Mouse (Mus musculus) heart, adult 18-20 months (tissue): ENCODE results near the gene Dnmt1. TPM values are rescaled to one million over a fixed set of nuclear protein-coding genes. Genes with fewer than 3 reads are reported as not detected.

ENCODE experiments used
- microRNA-seq, 2 experiments: library from miRNA; unstranded; fragments of <30 nt; microRNA quantifications; one replicate each; pipeline ENCODE4 v1.2.0; 2022
- total RNA-seq, 2 experiments: library from RNA; stranded (reverse); gene quantifications; 2 replicates each; pipeline ENCODE4 v1.2.3; 2021

Gene Dnmt1
- total RNA-seq, 2 experiments from 2014 or later, result 10.3 to 12.6 TPM

Small RNA genes lying within 50 kb of the gene (microRNA-seq; reads per million reads assigned to microRNA genes)
- 0 reads per million in 2 experiments for gene Mir7081

Other genes with a start within 250 kb of the Dnmt1 start
- under 1 TPM in 1 of 2 experiments, not detected in 1; 0.31 TPM for gene Olfm2, start 213.5 kb downstream of the Dnmt1 start, total RNA-seq
- gene Col5a3, start 144.8 kb downstream of the Dnmt1 start, total RNA-seq, result 10 to 100 TPM; 14.4 to 16.1 TPM
- not detected for gene Rdh8, start 141.4 kb downstream of the Dnmt1 start, total RNA-seq
- 1 to 10 TPM; 3.9 to 4.0 TPM for gene A230050P20Rik, start 91.2 kb downstream of the Dnmt1 start, total RNA-seq
- gene Angptl6, start 80.2 kb downstream of the Dnmt1 start, total RNA-seq, result 1 to 10 TPM; 4.3 to 4.4 TPM
- gene Ppan, start 71.7 kb downstream of the Dnmt1 start, total RNA-seq, result 1 to 10 TPM; 5.5 to 7.4 TPM
- gene Eif3g, start 61.3 kb downstream of the Dnmt1 start, total RNA-seq, result 100 to 1,000 TPM; 114 to 116 TPM
- gene S1pr2, start 16.9 kb upstream of the Dnmt1 start, total RNA-seq, result 1 to 10 TPM; 1.4 to 2.0 TPM
- gene Mrpl4, start 42.9 kb upstream of the Dnmt1 start, total RNA-seq, result 100 to 1,000 TPM; 130 to 138 TPM
- gene Icam1, start 56.1 kb upstream of the Dnmt1 start, total RNA-seq, result 1 to 10 TPM; 8.7 to 9.1 TPM
- gene Icam4, start 69.5 kb upstream of the Dnmt1 start, total RNA-seq, result 1 to 10 TPM; 1.2 to 1.3 TPM
- gene Icam5, start 72.2 kb upstream of the Dnmt1 start, total RNA-seq, result not detected
- gene Zglp1, start 107.2 kb upstream of the Dnmt1 start, total RNA-seq, result not detected
- under 1 TPM; 0.30 to 0.33 TPM for gene Gm49373, start 113.2 kb upstream of the Dnmt1 start, total RNA-seq
- gene Fdx1l, start 113.7 kb upstream of the Dnmt1 start, total RNA-seq, result 10 to 100 TPM; 39.1 to 48.3 TPM
- gene Gm38431, start 132.1 kb upstream of the Dnmt1 start, total RNA-seq, result under 1 TPM; 0.27 to 0.31 TPM
- 10 to 100 TPM; 22.5 to 23.9 TPM for gene Raver1, start 132.1 kb upstream of the Dnmt1 start, total RNA-seq
- gene Tyk2, start 171.4 kb upstream of the Dnmt1 start, total RNA-seq, result 10 to 100 TPM in 1 of 2 experiments, 1 to 10 TPM in 1; 8.0 to 10.3 TPM
- 100 to 1,000 TPM; 160 to 168 TPM for gene Cdc37, start 190.1 kb upstream of the Dnmt1 start, total RNA-seq
- gene Pde4a, start 205.8 kb upstream of the Dnmt1 start, total RNA-seq, result 10 to 100 TPM; 52.5 to 59.1 TPM